Mouse (Mus musculus) liver, embryonic 16.5 days (tissue): ENCODE results near the gene Dhrs11. TPM values are rescaled to one million over a fixed set of nuclear protein-coding genes. Genes with fewer than 3 reads are reported as not detected.

Experiments used
- ATAC-seq: fragments of 200-750 bp; cut with Nextera tagmentation; 2 replicates; pipeline ENCODE4 v1.8.0; 2017; ENCODE audit warnings: low read depth, mild to moderate bottlenecking, moderate number of reproducible peaks, moderate library complexity
- H3K27ac ChIP-seq: fragments of 300-500 bp; sonication (generic); 2 replicates; pipeline ENCODE4 v1.5.1; 2014; ENCODE audit warnings: mild to moderate bottlenecking, low read length
- H3K27me3 ChIP-seq: fragments of 300-500 bp; sonication (generic); 2 replicates; pipeline ENCODE4 v1.6.1; 2014; ENCODE audit warnings: low read depth, low read length, mixed read lengths; ENCODE audit not compliant: control insufficient read depth, insufficient read depth
- H3K36me3 ChIP-seq: fragments of 300-500 bp; sonication (generic); 2 replicates; pipeline ENCODE4 v1.6.1; 2014; ENCODE audit warnings: mild to moderate bottlenecking; ENCODE audit not compliant: control insufficient read depth, insufficient read depth
- H3K4me1 ChIP-seq: fragments of 300-500 bp; sonication (generic); 2 replicates; pipeline ENCODE4 v1.6.1; 2014; ENCODE audit warnings: low read depth, low read length, mixed read lengths; ENCODE audit not compliant: control insufficient read depth
- H3K4me2 ChIP-seq: fragments of 300-500 bp; sonication (generic); 2 replicates; pipeline ENCODE4 v1.6.1; 2014; ENCODE audit warnings: low read depth, low read length, mixed read lengths
- H3K4me3 ChIP-seq: fragments of 300-500 bp; sonication (generic); 2 replicates; pipeline ENCODE4 v1.5.1; 2014; ENCODE audit warnings: low read depth, mild to moderate bottlenecking, low read length
- H3K9ac ChIP-seq: fragments of 300-500 bp; sonication (generic); 2 replicates; pipeline ENCODE4 v1.6.1; 2014; ENCODE audit warnings: low read depth, low read length
- H3K9me3 ChIP-seq: fragments of 300-500 bp; sonication (generic); replicated peaks from 2 replicates; pipeline ENCODE4 v1.6.1; 2016; ENCODE audit warnings: low read length; ENCODE audit not compliant: control insufficient read depth
- WGBS: fragments of 180-500 bp; shearing (Covaris S2); extraction: QIAGEN DNeasy Blood & Tissue Kit; methylation state at CpG from one replicate; pipeline ENCODE4 v1.1.7; 2014; ENCODE audit not compliant: insufficient replicate concordance; 5-methylcytosine and 5-hydroxymethylcytosine counted together
- polyA plus RNA-seq: library from polyadenylated mRNA; unstranded; fragments of >200 nt; fragmentation: Nextera tagmentation; extraction: Ambion mirVana; gene quantifications from 2 replicates; pipeline ENCODE4 v1.2.1, GENCODE M21; 2015

Gene Dhrs11
- polyA plus RNA-seq, 1 experiment from 2014 or later, result 247 TPM

- WGBS, result 26% methylated on average over 3 of the region's 3 CpGs
- H3K4me3 ChIP-seq, result peak overlapping the region; percentile 89
- ATAC-seq, result no peak
- H3K9ac ChIP-seq, result peak overlapping the region; percentile 95
- peaks cover 37% of the 10 kb centered on the region for H3K36me3 ChIP-seq
- H3K27ac ChIP-seq, result peak overlapping the region; percentile 96
- H3K4me2 ChIP-seq, result peak overlapping the region; percentile 94
- no peaks in the 10 kb centered on the region for H3K9me3 ChIP-seq
- H3K27me3 ChIP-seq, result no peaks in the 10 kb centered on the region
- peaks cover 29% of the 10 kb centered on the region for H3K4me1 ChIP-seq
These were observed 792 bp downstream of the Dhrs11 start for GRCm38 (mm10) chr11:84827901-84828503.

GRCm38 (mm10) chr11:84827492-84827891 is 1.3 kb downstream of the Dhrs11 start:
- Histone ChIP-seq H3K4me1 (peaks cover 29% of the 10 kb centered on the region), H3K9me3 (no peaks in the 10 kb centered on the region), H3K4me2 (peak overlapping the region; percentile 94), H3K27me3 (no peaks in the 10 kb centered on the region), H3K9ac (peak overlapping the region; percentile 95), H3K27ac (peak overlapping the region; percentile 96), H3K36me3 (peaks cover 37% of the 10 kb centered on the region), H3K4me3 (peak overlapping the region; percentile 89)
- ATAC-seq, result no peak

DNA sequence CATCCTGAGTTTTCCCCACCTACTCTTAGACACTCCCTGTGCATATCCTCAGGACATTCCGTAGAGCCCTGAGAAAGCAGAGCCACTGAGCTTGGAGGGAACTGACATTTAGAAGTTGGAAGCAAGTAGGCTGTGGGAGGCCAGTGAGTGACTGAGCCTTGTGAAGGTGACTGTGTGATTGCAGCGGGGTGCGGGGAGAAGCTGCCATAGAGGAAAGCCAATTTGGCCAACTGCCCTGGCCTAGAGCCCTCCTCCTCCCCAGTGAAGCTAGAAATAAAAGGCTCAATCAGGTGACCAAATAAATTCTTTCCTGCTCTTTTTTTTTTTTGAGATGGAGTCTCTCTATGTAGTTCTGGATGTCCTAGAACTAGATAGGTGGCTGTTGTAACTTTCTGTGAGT is 2.6 kb downstream of the Dhrs11 start:
- H3K36me3 ChIP-seq, result peaks cover 35% of the 10 kb centered on the region
- peak overlapping the region; percentile 96 for H3K27ac ChIP-seq
- H3K4me1 ChIP-seq, result peaks cover 40% of the 10 kb centered on the region
- H3K27me3 ChIP-seq, result no peaks in the 10 kb centered on the region
- no peaks in the 10 kb centered on the region for H3K9me3 ChIP-seq
- WGBS, result 75% methylated on average over 3 of the region's 3 CpGs
- H3K4me3 ChIP-seq, result peak overlapping the region; percentile 89
- peak overlapping the region; percentile 94 for H3K4me2 ChIP-seq
- ATAC-seq, result no peak
- H3K9ac ChIP-seq, result peak overlapping the region; percentile 95

DNA sequence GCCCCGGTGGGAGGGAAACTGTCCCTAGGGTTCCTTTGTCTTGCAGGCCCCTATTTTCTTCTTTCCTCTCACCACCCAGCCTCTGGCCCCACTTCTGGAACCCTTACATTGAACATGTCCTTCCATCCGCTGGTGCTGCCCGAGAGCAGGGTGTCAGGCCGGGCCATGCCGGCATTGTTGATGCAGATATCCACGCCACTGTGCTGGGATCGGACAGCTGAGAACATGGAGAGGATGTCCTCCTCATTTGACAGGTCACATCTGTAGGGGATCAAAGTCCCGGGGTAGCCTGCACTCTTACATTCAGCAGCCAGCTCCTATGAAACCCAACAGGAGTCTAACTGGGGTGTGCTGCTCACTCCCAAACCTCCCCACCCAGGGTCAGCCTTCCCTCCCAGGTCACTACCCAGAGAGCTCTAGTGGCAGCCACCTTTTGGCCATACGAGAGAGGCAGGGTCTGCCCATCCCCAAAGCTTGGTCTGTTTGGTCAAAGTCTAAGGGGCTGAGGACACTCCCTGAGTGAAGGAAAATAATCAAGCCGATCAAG is 3.5 kb downstream of the Dhrs11 start:
- ATAC-seq, result no peak
- peak overlapping the region; percentile 95 for H3K9ac ChIP-seq
- H3K4me1 ChIP-seq, result peaks cover 46% of the 10 kb centered on the region
- H3K36me3 ChIP-seq, result peaks cover 37% of the 10 kb centered on the region
- no peaks in the 10 kb centered on the region for H3K9me3 ChIP-seq
- H3K4me3 ChIP-seq, result peak overlapping the region; percentile 89
- WGBS, result 84% methylated on average over 10 of the region's 10 CpGs
- no peaks in the 10 kb centered on the region for H3K27me3 ChIP-seq
- peak overlapping the region; percentile 96 for H3K27ac ChIP-seq
- peak overlapping the region; percentile 94 for H3K4me2 ChIP-seq

DNA sequence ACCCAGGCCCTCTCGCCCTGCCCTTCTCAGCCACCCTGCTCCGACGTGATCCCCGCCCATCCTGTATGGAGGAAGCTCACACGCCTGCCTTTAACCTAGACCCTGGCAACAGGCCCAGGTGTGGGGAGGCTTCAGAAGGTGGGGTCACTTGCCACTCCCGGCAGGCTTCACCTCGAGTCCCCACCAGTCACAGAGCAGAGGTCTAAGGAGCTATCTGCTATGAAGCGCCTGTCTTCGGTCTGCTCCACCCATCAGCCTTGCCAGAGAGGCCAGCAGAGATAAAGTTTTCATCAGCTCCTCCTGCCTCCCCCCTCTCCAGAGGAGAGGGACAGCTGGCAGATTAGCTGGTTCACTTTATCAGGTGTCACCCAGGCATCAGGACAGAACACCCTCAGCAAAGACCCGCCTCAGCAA is 5.3 kb downstream of the Dhrs11 start:
- Histone ChIP-seq H3K4me3 (peak overlapping the region; percentile 89), H3K9ac (peak overlapping the region; percentile 95)
- WGBS, result 22% methylated on average over 10 of the region's 10 CpGs

GRCm38 (mm10) chr11:84822487-84822886 is 6.3 kb downstream of the Dhrs11 start:
- H3K9me3 ChIP-seq, result no peaks in the 10 kb centered on the region
- no peaks in the 10 kb centered on the region for H3K27me3 ChIP-seq
- H3K27ac ChIP-seq, result peak overlapping the region; percentile 98
- peak overlapping the region; percentile 90 for H3K9ac ChIP-seq
- H3K36me3 ChIP-seq, result peaks cover 46% of the 10 kb centered on the region
- ATAC-seq, result peak; percentile 40
- peaks cover 54% of the 10 kb centered on the region for H3K4me1 ChIP-seq
- H3K4me2 ChIP-seq, result peak overlapping the region; percentile 96
- peak overlapping the region; percentile 77 for H3K4me3 ChIP-seq
- WGBS, result 39% methylated on average over 5 of the region's 5 CpGs

More for the DNA sequence above, 5.3 kb downstream of the Dhrs11 start:
- H3K4me1 ChIP-seq, result peaks cover 47% of the 10 kb centered on the region
- H3K9me3 ChIP-seq, result no peaks in the 10 kb centered on the region
- H3K27me3 ChIP-seq, result no peaks in the 10 kb centered on the region
- H3K27ac ChIP-seq, result peak overlapping the region; percentile 98
- peaks cover 39% of the 10 kb centered on the region for H3K36me3 ChIP-seq
- H3K4me2 ChIP-seq, result peak overlapping the region; percentile 96
- ATAC-seq, result peak; percentile 83

DNA sequence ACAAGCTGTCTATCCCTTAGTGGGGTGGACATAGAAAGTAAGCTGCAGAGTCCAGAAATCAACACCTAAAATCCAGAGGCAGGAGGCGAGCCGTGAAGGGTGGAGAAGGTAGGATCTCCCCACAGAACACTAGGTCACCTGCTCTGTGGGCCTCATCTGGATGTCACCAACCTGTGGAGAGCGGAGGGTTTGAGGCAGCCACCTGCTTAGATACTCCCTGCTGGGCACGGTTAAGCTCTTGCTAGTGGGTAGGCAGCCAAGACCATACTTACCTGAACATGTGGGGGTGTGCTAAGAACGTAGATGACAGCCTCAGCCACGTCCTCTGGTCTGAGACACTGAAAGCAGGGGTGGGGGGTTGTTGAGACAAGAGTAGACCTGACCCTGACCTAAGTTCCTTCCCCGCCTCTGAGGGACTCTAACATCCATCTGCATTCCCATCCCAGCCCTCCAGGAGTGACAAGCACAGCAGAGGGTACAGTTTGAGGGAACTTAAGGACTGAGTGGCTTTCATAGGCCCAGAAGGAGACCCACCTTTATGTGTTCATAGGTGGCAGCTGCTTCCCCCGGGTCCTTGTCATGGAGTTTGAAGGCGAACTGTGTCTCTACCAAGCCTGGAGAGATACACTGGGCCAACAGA is 7.5 kb downstream of the Dhrs11 start:
- H3K36me3 ChIP-seq, result peaks cover 49% of the 10 kb centered on the region
- WGBS, result 82% methylated on average over 9 of the region's 9 CpGs
- peak overlapping the region; percentile 98 for H3K27ac ChIP-seq
- peak overlapping the region; percentile 77 for H3K4me3 ChIP-seq
- ATAC-seq, result no peak
- no peaks in the 10 kb centered on the region for H3K27me3 ChIP-seq
- no peaks in the 10 kb centered on the region for H3K9me3 ChIP-seq
- H3K9ac ChIP-seq, result peak overlapping the region; percentile 90
- peak overlapping the region; percentile 96 for H3K4me2 ChIP-seq
- H3K4me1 ChIP-seq, result peaks cover 54% of the 10 kb centered on the region

GRCm38 (mm10) chr11:84818961-84819692 is 9.7 kb downstream of the Dhrs11 start, which contains the start of gene Mrm1:
Gene Mrm1, minus strand, starts transcription at chr11:84819515.
- peak; percentile 61 for ATAC-seq
- peaks cover 38% of the 10 kb centered on the region for H3K36me3 ChIP-seq
- H3K9me3 ChIP-seq, result no peaks in the 10 kb centered on the region
- H3K27ac ChIP-seq, result peak within 1 kb of the TSS; percentile 98
- H3K4me2 ChIP-seq, result peak within 1 kb of the TSS; percentile 96
- H3K9ac ChIP-seq, result peak within 1 kb of the TSS; percentile 90
- peaks cover 42% of the 10 kb centered on the region for H3K4me1 ChIP-seq
- no peaks in the 10 kb centered on the region for H3K27me3 ChIP-seq
- WGBS, result under 1% methylated on average over 55 of the region's 55 CpGs
- H3K4me3 ChIP-seq, result peak within 1 kb of the TSS; percentile 77
